Mouse (Mus musculus) limb, embryonic 14.5 days (tissue): ENCODE data around the gene Mef2c. TPM values are rescaled to one million over a fixed set of nuclear protein-coding genes. Genes with fewer than 3 reads are reported as not detected.

Source experiments
- ATAC-seq: fragments of 200-750 bp; cut with Nextera tagmentation; 2 replicates; pipeline ENCODE4 v1.8.0; 2017; ENCODE audit warnings: low read depth, moderate number of reproducible peaks, moderate TSS enrichment; ENCODE audit not compliant: low FRiP score
- DNase-seq: peaks from one replicate; pipeline ENCODE4 v3.0.0-alpha.2; 2015; ENCODE audit warnings: low spot score
- H3K27ac ChIP-seq: fragments of 300-500 bp; sonication (generic); replicated peaks from 2 replicates; pipeline ENCODE4 v1.5.1; 2014; ENCODE audit warnings: low read depth, mild to moderate bottlenecking, low read length, moderate library complexity, mixed read lengths
- H3K27me3 ChIP-seq: fragments of 300-500 bp; sonication (generic); 2 replicates; pipeline ENCODE4 v1.6.1; 2014; ENCODE audit warnings: low read length, mixed read lengths; ENCODE audit not compliant: control insufficient read depth, insufficient read depth
- H3K36me3 ChIP-seq: fragments of 300-500 bp; sonication (generic); 2 replicates; pipeline ENCODE4 v1.6.1; 2014; ENCODE audit warnings: mild to moderate bottlenecking, low read length, moderate library complexity, mixed read lengths; ENCODE audit not compliant: control insufficient read depth, insufficient read depth
- H3K4me1 ChIP-seq: fragments of 300-500 bp; sonication (generic); 2 replicates; pipeline ENCODE4 v1.6.1; 2014; ENCODE audit warnings: antibody characterized with exemption, low read length, mixed read lengths; ENCODE audit not compliant: control insufficient read depth, insufficient read depth
- H3K4me2 ChIP-seq: fragments of 300-500 bp; sonication (generic); replicated peaks from 2 replicates; pipeline ENCODE4 v1.6.1; 2014; ENCODE audit warnings: low read depth, mild to moderate bottlenecking, low read length, moderate library complexity; ENCODE audit not compliant: severe bottlenecking
- H3K4me3 ChIP-seq: fragments of 300-500 bp; sonication (generic); replicated peaks from 2 replicates; pipeline ENCODE4 v1.5.1; 2014; ENCODE audit warnings: low read length
- H3K9ac ChIP-seq: fragments of 300-500 bp; sonication (generic); 2 replicates; pipeline ENCODE4 v1.6.1; 2014; ENCODE audit warnings: mild to moderate bottlenecking, low read depth, low read length, moderate library complexity; ENCODE audit not compliant: severe bottlenecking
- H3K9me3 ChIP-seq: fragments of 300-500 bp; sonication (generic); 2 replicates; pipeline ENCODE4 v1.6.1; 2016; ENCODE audit warnings: low read length; ENCODE audit not compliant: control insufficient read depth
- POLR2A ChIP-seq: fragments of 200-500 bp; IDR thresholded peaks from 2 replicates; pipeline ENCODE4 v1.8.0; 2012; ENCODE audit warnings: inconsistent platforms, mild to moderate bottlenecking, moderate library complexity, borderline replicate concordance; ENCODE audit not compliant: insufficient read depth, insufficient read length; ENCODE audit errors: extremely low read depth
- WGBS: fragments of 180-500 bp; shearing (Covaris S2); extraction: QIAGEN DNeasy Blood & Tissue Kit; methylation state at CpG from one replicate; pipeline ENCODE4 v1.1.7; 2014; 5-methylcytosine and 5-hydroxymethylcytosine counted together
- polyA plus RNA-seq, 2 experiments: library from polyadenylated mRNA; depleted of rRNA in 1 of 2; stranded (reverse) in 1 of 2; unstranded in 1 of 2; fragments of >200 nt; fragmentation: Nextera tagmentation in 1 of 2; extraction: Ambion mirVana in 1 of 2; gene quantifications; 2 replicates each; pipeline versions ENCODE4 v1.2.1 to v1.2.3; 2012 to 2014

Mef2c gene
- polyA plus RNA-seq, 2 experiments: 50.0 to 158 TPM

DNA sequence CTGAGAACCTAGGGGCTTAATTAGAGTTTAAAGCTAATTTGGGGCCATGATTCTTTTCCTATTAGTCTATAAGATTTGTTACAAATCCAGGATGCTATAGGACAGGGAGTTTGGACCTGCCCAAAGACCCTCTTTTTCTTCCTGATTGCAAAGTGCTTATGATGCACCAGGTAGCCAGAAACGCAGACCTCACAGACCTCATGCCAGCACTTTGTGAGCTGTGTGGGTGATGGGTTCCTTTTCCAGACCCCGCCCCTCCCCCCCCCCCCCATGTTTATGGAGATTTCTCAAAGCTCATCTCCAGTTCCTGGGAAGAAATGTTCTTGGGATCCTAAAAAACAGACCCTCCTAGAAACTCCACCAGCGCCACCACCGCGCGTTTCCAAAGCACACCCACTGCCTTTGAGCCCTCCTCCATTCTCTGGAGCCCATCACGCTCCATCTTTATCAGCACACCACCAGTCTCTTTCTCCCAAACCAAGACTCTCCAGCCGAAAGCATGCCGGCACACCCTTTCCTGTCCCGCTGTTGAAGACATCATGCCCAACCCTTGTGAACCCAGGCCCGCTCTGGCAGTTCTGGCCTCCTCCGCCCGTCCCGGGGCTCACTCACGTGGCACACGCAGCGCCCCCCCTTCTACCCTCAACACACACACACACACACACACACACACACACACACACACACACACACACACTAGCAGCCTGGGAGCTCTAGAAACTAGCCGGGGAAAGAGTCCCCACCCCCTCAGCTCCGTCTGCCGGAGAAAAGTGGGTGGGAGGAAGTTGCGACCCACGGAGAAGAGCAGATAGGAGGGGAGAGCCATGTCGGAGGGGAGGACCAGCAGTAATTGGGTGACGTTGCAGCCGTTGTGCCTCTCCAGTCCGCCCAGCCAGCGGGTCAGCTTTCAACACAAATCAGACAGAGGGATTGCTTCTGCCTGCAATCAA is 14.1 kb downstream of the Mef2c start:
- H3K4me2 ChIP-seq: peak overlapping the region; percentile 63
- ATAC-seq (peak; percentile 88), DNase-seq (peak; percentile 75)
- peak overlapping the region; percentile 48 for H3K4me3 ChIP-seq
- peak overlapping the region; percentile 76 for H3K27ac ChIP-seq
- no peaks in the 10 kb centered on the region for H3K9me3 ChIP-seq
- H3K36me3 ChIP-seq: no peaks in the 10 kb centered on the region
- no peaks in the 10 kb centered on the region for H3K4me1 ChIP-seq
- under 1% methylated on average over 26 of the region's 27 CpGs for WGBS
- no peaks in the 10 kb centered on the region for H3K27me3 ChIP-seq
- 0 out of 2 replicates have a peak, but pooled peaks have one; percentile 6 for TF ChIP-seq POLR2A
- peak overlapping the region; percentile 71 for H3K9ac ChIP-seq

DNA sequence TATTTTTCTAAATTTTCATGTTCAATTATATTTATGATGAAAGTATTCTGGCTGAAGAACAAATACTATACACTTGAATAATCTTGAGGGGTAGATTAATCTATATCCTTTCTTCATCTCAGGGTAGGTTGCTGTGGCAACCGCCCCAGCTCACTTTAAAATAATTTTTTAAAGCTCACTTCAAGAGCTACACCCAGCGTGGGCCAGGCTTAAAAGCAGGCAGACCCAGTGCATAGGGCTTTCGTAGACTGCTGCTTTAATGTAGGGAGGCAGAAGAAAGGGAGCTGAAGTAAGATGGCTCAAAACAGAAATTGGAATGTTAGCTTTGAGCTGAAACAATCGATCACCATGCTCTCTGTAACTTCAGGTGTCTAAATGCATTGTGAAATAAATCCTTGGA is 17.0 kb downstream of the Mef2c start:
- Histone ChIP-seq H3K9ac (no peak overlapping the region), H3K27me3 (no peaks in the 10 kb centered on the region), H3K9me3 (no peaks in the 10 kb centered on the region), H3K27ac (no peak overlapping the region), H3K4me1 (no peaks in the 10 kb centered on the region), H3K36me3 (no peaks in the 10 kb centered on the region), H3K4me2 (no peak overlapping the region), H3K4me3 (no peak overlapping the region)
- TF ChIP-seq POLR2A: no peak
- DNase-seq (no peak), ATAC-seq (no peak)
- 64% methylated on average over 4 of the region's 4 CpGs for WGBS

DNA sequence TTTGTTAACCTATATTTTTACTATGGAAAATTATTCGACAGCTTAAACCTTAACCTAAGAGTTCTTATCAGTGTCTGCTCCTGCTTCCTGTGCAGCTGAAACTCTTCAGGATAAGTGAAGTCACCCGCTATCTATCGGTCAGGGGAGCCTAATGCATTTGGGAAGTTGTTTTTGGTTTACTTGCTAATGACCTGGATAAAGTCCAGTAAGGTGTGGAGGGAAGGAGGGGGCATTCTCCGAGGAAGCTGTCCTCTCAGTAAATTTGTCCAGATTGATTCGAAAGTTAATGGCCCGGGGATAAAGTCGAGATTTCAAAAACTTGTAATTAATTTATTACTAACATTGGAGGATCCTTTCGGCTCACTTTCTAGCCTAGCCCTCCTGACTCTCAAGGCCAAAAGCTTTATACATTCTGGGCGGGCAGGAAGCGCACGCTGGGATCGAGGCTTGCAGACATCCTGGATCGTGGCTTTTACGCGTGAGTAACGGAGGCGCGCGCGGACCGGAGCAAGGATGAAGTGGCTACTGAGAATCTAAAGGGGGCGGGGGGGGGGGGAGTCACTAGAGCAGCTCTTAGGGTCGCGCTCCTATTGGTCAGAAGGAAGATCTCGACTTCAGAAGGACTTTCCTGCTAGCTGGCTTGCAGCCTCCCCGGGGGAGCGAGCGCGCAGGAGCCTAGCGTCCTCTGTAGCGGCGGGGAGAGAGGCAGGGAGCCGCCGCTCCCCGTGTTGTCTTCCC is 19.6 kb downstream of the Mef2c start:
- DNase-seq (peak; percentile 71), ATAC-seq (peak; percentile 69)
- H3K4me1 ChIP-seq: 0 out of 2 replicates have a peak, but pooled peaks cover 3% of the 10 kb centered on the region
- no peaks in the 10 kb centered on the region for H3K27me3 ChIP-seq
- 3% methylated on average over 35 of the region's 35 CpGs for WGBS
- 0 out of 2 replicates have a peak, but pooled peaks have one; percentile 23 for TF ChIP-seq POLR2A
- H3K4me2 ChIP-seq: peak overlapping the region; percentile 70
- peak overlapping the region; percentile 62 for H3K9ac ChIP-seq
- H3K4me3 ChIP-seq: peak overlapping the region; percentile 60
- peak overlapping the region; percentile 86; the same call in 1 of the 2 replicates for H3K27ac ChIP-seq
- H3K9me3 ChIP-seq: no peaks in the 10 kb centered on the region
- H3K36me3 ChIP-seq: no peaks in the 10 kb centered on the region

DNA sequence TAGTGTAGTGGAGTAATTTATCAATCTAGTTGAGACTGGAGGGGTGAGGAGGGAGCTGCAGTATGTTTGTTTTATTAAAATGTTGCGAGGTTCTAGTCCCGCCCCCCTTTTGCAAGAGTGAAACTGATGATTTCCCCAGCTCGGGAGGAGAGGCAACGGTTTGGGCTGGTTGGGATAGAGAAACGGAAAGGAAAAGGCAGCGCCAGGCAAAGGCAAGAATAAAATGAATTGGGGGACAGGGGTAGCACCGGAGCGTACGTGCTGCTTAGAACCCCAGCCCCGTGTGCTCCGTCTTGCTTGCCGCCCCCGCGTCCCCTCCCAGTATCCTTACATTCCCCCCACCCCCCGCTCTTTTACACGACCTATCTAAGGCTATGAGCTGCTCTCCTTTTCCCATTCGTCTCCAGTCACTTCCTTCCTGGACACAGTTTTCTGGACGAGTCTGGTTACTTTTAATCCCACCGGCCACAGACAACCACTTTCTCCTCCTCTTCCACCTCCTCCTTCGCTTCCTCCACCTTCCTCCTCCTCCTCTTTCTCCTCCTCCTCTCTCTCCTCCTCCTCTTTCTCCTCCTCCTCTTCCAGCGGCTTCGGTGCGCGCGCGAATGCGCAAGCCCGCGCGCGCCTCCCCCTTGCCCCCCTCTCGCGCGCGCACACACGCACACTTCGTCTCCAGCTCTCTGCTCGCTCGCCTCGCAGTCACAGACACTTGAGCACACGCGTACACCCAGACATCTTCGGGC is 20.5 kb downstream of the Mef2c start:
- TF ChIP-seq POLR2A: 0 out of 2 replicates have a peak, but pooled peaks have one; percentile 79
- WGBS: under 1% methylated on average over 43 of the region's 43 CpGs
- peak; percentile 83 for ATAC-seq

More for the DNA sequence above, 20.5 kb downstream of the Mef2c start:
- Histone ChIP-seq H3K9me3 (no peaks in the 10 kb centered on the region), H3K9ac (peak overlapping the region; percentile 62), H3K4me1 (0 out of 2 replicates have a peak, but pooled peaks cover 3% of the 10 kb centered on the region), H3K4me2 (peak overlapping the region; percentile 70), H3K27me3 (no peaks in the 10 kb centered on the region), H3K36me3 (no peaks in the 10 kb centered on the region), H3K27ac (peak overlapping the region; percentile 86), H3K4me3 (peak overlapping the region; percentile 60)
- peak; percentile 83 for DNase-seq
